Mouse (Mus musculus) adipocyte (in vitro differentiated cells): ENCODE measurements around the gene Akap13.

ENCODE experiments used
- DNase-seq: peaks from one replicate; pipeline ENCODE4 v3.0.0-alpha.2; 2016; ENCODE audit warnings: low spot score

The Akap13 gene

DNA sequence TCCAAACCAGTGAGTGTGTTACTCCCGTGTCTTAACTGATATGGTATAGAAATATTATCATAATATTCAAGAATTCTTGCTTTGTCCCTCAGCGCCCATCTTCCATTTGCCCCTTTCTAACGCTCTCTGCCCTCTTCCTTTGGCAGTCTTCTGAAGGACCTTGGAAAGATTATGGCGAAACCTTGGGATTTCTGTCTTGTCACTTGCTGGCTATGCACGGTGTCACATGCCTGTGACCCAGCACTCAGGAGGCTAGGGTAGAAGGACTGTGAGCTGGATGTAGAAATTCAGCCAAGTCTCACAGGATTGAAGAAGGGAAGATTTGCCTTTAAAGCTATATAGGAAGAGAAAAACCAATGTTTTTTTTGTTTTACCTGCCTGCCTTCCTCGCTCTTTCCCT lies 212.2 kb downstream of the Akap13 start:
- peak; percentile 49 for DNase-seq

DNA sequence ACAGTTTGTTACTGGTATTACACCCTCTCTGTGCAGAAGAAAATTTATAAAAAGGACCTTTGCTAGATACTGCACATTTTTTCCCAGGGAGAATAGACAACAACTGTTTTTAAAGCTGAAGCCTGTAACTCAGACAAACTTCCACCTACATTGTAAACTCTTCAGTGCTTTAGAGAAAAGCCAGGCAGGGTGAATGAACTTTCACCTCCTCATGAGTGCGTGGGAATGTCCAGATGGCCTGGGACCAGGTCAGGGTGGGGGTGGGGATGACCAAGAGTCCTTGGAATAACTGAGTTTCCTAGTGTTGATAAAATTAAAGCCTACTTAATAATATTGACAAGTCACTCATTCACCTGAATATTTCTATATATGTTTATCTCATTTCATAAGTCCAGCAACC lies 213.1 kb downstream of the Akap13 start:
- DNase-seq = peak; percentile 86

- no peak for DNase-seq
These were observed 214.1 kb downstream of the Akap13 start for GRCm38 (mm10) chr7:75669416-75669815.

DNA sequence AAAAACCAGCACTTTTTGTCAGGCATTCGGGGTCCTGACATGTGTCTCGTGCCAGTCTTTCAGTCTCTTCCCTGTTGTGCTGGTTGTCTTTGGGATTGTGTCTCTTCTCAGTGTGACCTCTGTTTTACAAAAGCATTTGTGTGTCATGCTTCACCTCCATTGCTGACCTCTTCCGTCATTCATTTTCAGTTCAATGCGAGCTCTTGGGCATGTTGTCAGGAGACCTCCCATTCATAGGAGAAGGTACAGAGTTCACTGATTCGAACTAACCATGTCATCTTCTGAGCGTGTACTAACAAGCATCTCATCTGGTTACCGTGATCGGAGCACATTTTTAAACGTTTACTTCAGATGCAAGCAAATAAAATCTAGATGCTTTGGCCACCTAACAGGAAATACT lies 224.3 kb downstream of the Akap13 start:
- no peak for DNase-seq

GRCm38 (mm10) chr7:75682901-75683300 lies 227.6 kb downstream of the Akap13 start:
- DNase-seq = peak; percentile 75

DNA sequence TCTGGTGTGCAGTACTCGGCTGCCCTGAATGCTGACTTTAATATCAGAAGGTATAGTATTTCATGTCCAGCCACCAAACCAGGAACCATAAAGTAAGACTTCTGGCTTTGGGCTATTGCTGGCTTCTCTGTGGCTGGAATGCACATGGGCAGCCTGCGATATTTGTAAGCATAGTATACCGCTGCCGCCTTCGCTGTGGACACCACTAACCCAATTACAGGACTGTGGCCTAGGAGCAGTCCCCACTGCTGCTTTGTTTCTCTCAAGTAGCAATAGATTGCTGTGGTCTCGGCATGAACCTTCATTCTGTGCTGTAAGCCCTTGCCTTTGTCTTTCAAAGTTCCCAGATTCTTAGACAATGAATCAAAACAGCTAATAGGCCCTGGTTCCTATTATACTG lies 228.1 kb downstream of the Akap13 start:
- DNase-seq = no peak

GRCm38 (mm10) chr7:75684976-75685375 lies 229.6 kb downstream of the Akap13 start:
- no peak for DNase-seq

DNA sequence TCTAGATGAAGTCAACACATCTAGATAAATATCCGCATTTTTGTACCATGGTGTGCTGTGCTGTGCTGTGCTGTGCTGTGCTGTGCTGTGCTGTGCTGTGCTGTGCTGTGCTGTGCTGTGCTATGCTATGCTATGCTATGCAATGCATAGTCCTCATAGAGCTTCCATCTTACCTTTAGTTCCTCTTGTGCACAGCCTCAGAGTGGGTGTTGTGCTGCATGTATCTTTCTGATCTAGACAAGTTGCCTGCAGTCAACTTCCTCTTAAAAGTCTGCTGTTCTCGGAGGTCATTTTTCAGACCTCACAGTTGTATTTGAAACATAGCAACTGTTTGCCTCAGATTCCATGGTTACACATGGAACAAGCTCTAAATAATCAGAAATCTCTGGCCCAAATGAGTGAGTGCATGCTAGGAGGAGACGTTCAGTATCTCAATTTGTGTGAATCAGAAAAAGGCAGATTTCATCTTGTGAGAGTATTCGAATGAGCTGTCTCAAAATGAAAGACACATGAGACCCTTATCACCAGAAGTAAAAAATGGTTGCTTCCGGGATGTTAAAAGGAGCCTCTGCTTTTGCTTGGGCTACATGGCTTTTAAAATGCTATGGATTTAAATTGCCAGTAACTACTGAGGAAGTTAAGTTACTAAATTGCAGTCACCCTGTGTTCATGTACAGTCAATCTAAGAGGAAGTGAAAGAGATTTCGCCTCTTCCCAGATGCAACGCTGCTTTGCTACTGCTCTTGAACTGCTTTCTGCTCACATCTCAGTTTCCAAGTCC lies 230.9 kb downstream of the Akap13 start:
- DNase-seq = no peak

DNA sequence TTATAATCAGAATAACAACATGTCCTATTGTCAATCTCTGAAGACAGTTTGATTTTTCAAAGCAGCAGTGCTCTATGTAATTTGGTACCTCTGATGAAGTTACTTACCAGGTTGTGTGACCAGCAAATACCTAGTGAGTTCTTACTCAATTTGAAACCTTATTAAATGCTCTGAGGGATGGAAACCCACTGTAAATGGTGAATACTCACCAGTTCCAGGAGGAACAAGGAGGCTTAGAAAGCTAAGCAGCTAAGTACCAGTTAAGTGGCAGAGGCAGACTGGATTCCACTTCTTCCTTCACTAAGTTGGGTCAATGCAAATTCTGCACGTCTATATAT lies 231.5 kb downstream of the Akap13 start:
- no peak for DNase-seq

GRCm38 (mm10) chr7:75688144-75688543 lies 232.8 kb downstream of the Akap13 start:
- DNase-seq = no peak

DNA sequence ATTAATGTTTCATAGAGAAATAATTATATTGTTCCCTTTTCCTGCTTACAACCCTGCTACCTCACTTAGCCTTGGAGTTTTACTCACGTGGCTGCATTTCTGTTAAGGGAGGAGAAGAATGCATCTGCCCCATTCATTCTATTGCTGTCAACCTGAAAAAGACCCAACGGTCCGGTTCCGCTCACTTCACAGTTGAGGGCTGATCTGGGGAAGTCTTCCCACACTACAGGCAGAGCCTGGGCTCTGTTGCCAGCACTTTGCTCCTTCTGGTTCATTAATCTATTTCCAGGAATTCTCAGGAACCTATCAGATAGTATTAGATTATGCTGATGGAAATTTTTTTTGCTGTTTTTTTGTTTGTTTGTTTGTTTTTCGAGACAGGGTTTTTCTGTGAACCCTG lies 239.4 kb downstream of the Akap13 start:
- DNase-seq = no peak

- no peak for DNase-seq
These were observed 244.5 kb downstream of the Akap13 start for GRCm38 (mm10) chr7:75699836-75700235.

GRCm38 (mm10) chr7:75700771-75701345 lies 245.5 kb downstream of the Akap13 start:
- DNase-seq = no peak

DNA sequence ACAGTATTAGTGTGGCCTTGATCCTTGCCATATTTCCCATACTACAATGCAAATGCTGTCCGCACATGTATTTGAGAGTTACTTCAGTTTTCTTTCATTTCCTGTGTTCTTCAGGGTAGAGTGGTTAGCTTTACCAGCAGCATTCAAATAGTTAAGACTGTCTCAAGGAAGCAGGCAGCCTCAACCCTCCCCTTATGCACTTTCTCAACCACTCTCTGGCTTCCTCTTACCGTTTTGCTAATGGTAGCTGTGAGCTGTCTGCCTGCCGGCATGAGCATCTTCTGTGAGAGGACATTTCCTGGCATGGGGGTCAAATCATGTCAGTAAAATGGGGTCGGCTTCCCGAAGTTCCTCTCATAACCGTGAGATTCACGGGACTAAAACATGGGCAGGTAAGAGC lies 246.4 kb downstream of the Akap13 start:
- no peak for DNase-seq

DNA sequence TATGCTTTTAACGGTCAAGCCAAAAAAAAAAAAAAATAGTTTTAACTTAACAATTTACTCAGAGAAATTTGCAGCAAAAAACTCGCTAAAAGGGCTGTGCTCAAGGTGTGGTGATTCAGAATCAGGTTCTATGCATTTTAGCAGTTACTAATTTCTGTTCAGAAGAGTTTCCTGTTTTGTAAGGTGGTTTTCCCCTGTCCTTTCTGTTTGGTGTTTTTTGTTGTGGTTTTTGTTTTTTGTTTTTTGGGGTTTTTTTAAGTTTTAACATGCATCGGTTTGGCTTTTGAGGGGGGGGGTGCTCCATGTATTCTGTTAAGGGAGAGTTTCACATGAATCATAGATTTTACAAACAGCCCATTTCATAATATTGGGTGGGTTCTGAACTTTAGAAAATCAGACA lies 247.0 kb downstream of the Akap13 start:
- no peak for DNase-seq

DNA sequence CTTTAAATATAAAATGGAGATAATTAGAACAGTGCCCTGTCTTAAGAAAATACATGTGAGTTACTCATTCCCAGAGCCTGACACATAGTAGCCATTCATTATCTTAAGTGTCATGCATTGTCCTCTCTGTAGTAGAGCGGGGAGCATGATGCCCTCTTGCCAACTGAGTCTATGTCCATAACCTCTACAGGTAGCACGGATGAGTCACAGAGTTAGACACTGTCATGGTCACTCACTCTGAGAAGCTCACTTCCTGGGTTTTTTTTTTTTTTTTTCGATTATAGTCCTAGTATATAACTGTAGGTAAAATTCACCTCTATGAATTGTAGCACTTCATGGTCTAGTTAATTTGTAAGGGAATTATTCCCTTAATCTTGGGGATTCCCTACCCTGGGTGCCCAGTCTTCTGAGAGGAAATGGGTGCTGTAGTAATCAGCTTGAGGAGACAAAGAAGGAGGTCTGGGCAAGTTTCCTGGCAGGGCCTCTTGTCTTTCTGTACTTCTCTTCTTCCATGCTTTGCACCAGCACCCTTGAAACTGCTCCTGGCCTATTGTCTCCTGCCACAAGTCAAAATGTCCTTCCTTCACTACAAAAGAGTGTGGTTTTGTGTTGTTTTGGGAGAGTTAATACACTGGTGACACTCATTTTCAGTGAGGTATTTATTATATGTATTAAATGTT lies 247.8 kb downstream of the Akap13 start:
- no peak for DNase-seq

- DNase-seq = no peak
These were observed 249.5 kb downstream of the Akap13 start for GRCm38 (mm10) chr7:75704862-75705261.

DNA sequence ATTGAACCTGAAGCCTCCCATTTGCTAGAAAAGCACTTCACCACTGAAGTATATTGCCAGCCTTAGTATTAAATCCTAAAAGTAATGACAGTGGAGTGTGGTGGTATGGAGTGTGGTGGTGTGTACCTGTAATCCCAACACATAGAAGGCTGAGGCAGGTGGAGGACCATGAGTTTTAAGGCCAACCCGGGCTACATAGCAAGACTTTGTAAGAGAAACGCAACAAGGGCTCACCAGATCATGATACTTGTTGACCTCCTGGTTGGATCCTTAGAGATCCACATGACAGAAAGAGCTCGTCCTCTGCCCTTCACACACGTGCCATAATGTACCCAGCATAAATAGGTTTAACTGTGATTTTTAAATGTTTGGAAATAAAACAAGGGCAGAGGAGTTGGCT lies 254.6 kb downstream of the Akap13 start:
- no peak for DNase-seq

DNA sequence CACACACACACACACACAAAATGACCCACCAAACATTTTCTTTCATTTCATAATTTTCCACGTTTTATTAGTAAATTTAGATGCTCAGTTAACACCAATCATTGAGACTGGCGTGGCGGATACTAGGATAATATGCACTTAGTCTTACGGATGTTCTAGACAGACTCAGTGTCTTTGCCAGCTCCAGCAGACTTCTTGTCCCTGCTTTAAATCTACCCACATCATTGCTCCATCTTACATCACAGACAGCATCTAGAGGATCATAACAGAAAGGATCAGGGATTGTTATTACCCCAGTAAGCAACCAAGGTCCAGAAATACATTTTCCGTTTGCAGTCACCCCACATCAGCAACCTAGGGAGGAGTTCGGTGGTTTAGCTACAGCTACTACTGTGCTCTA lies 255.6 kb downstream of the Akap13 start:
- DNase-seq = no peak

- no peak for DNase-seq
These were observed 256.1 kb downstream of the Akap13 start for GRCm38 (mm10) chr7:75711436-75711835.

DNA sequence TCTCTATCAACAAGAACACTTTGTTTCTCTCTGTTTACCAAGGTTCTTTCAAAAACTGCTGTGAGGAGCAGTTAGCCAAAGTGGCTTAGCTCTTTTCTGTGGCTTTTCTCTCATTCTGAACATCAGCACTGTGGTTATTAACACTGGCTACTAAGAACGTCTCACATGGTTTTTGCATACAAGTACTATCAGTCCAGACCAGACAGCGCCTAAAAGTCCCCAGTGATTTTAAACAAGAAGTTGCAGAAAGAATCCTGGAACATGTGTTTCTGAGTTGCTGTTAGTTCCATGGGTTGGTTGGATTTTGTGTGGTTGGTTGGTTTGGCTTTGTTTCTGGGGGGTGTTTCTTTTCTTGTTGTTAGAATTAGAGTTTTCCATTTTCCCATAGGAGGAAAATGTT lies 257.5 kb downstream of the Akap13 start:
- DNase-seq = no peak

DNA sequence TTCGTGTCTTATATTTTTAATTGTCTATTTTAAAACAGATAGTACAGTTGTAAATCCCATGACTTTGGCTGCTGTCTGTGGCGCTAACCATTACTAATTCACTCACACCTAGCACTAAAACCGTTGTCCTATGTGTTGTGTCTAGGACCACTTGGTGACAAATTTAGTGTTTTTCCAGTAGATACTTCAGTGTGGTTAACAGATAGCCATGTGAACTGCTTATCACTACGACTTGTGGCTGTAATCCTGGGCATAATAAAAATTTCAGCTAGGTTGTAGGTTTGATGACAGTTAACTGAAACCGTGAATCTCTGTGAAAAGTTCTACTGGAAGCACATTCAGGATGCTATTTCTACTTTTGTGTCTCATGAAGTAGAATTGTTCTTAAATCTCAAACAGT lies 258.6 kb downstream of the Akap13 start:
- DNase-seq = no peak

GRCm38 (mm10) chr7:75715026-75715425 lies 259.7 kb downstream of the Akap13 start:
- no peak for DNase-seq

GRCm38 (mm10) chr7:75715939-75716338 lies 260.6 kb downstream of the Akap13 start:
- peak; percentile 79 for DNase-seq
